Mouse (Mus musculus) CH12.LX (cell line): Measurements from ENCODE around the gene Col9a2. TPM values are rescaled to one million over a fixed set of nuclear protein-coding genes. Genes with fewer than 3 reads are reported as not detected.

ENCODE experiments used
- DNase-seq: peaks from one replicate; pipeline ENCODE4 v3.0.0-alpha.2; 2013; ENCODE audit errors: extremely low read depth
- H3K27ac ChIP-seq: 2 replicates; pipeline ENCODE4 v1.5.1; 2012; ENCODE audit warnings: low read depth, mild to moderate bottlenecking, control low read depth, moderate library complexity; ENCODE audit not compliant: insufficient read depth
- H3K27me3 ChIP-seq: replicated peaks from 2 replicates; pipeline ENCODE3; 2012; ENCODE audit warnings: inconsistent platforms
- H3K36me3 ChIP-seq, 2 experiments: replicated peaks in 1 of 2; 2 replicates each; pipeline versions ENCODE3 to v1.6.1; 2012; ENCODE audit warnings: inconsistent platforms in 1 of 2, low read length in 1 of 2, mild to moderate bottlenecking in 1 of 2, mixed read lengths in 1 of 2, moderate library complexity in 1 of 2; ENCODE audit not compliant: control insufficient read depth in 1 of 2, insufficient read depth in 1 of 2
- H3K4me1 ChIP-seq, 2 experiments: 2 replicates each; pipeline ENCODE4 v1.6.1; 2012; ENCODE audit warnings: inconsistent platforms in 1 of 2, moderate library complexity in 1 of 2; ENCODE audit not compliant: insufficient read depth in 2 of 2, control insufficient read depth in 1 of 2
- H3K4me2 ChIP-seq: 2 replicates; pipeline ENCODE4 v1.6.1; 2012; ENCODE audit warnings: low read depth, mild to moderate bottlenecking, control low read depth; ENCODE audit not compliant: poor library complexity, insufficient read depth, severe bottlenecking
- H3K4me3 ChIP-seq, 3 experiments: fragments of 150-350 bp in 1 of 3; sonication (generic) in 1 of 3; replicated peaks in 1 of 3; 2 replicates each; pipeline versions ENCODE3 to v1.5.1; 2011 to 2012; ENCODE audit warnings: low read depth in 2 of 3, low read length in 2 of 3, mild to moderate bottlenecking in 2 of 3, moderate library complexity in 2 of 3, control low read depth in 1 of 3, improper control_type of control experiment in 1 of 3, inconsistent platforms in 1 of 3, mixed read lengths in 1 of 3; ENCODE audit not compliant: poor library complexity in 1 of 3
- H3K79me2 ChIP-seq: replicated peaks from 2 replicates; pipeline ENCODE4 v1.6.1; 2012; ENCODE audit warnings: mild to moderate bottlenecking, moderate library complexity; ENCODE audit not compliant: control insufficient read depth, poor library complexity, insufficient read depth, severe bottlenecking; ENCODE audit errors: extremely low read depth
- H3K9ac ChIP-seq: 2 replicates; pipeline ENCODE4 v1.6.1; 2012; ENCODE audit warnings: low read depth, mild to moderate bottlenecking, control low read depth, moderate library complexity; ENCODE audit not compliant: insufficient read depth
- H3K9me3 ChIP-seq: replicated peaks from 2 replicates; pipeline ENCODE3; 2012; ENCODE audit warnings: low read length, inconsistent platforms, mixed read lengths
- BHLHE40 ChIP-seq: IDR thresholded peaks from 2 replicates; pipeline ENCODE4 v1.6.1; 2011; ENCODE audit warnings: mild to moderate bottlenecking, low read depth, low read length, improper control_type of control experiment
- CTCF ChIP-seq, 2 experiments: IDR thresholded peaks in 1 of 2; conservative IDR thresholded peaks in 1 of 2; 2 replicates each; pipeline ENCODE4 v1.5.1; 2011 to 2012; ENCODE audit warnings: low read depth in 2 of 2, low read length in 2 of 2, improper control_type of control experiment in 1 of 2, inconsistent platforms in 1 of 2, mild to moderate bottlenecking in 1 of 2, moderate library complexity in 1 of 2
- ELF1 ChIP-seq: IDR thresholded peaks from 2 replicates; pipeline ENCODE4 v1.6.1; 2014; ENCODE audit warnings: low read depth, mild to moderate bottlenecking, inconsistent platforms, low read length, improper control_type of control experiment
- EP300 ChIP-seq: IDR thresholded peaks from 2 replicates; pipeline ENCODE4 v1.6.1; 2011; ENCODE audit warnings: low read length, improper control_type of control experiment
- ETS1 ChIP-seq: conservative IDR thresholded peaks from 2 replicates; pipeline ENCODE4 v1.6.1; 2012; ENCODE audit warnings: low read depth, mild to moderate bottlenecking, inconsistent platforms, low read length, improper control_type of control experiment, moderate library complexity
- HCFC1 ChIP-seq: IDR thresholded peaks from 2 replicates; pipeline ENCODE4 v1.6.1; 2012; ENCODE audit warnings: low read depth, mild to moderate bottlenecking, inconsistent platforms, low read length, improper control_type of control experiment
- IRF4 ChIP-seq: IDR thresholded peaks from 2 replicates; pipeline ENCODE4 v1.6.1; 2014; ENCODE audit warnings: low read depth, mild to moderate bottlenecking, inconsistent platforms, low read length, improper control_type of control experiment
- MAFK ChIP-seq: IDR thresholded peaks from 2 replicates; pipeline ENCODE4 v1.6.1; 2011; ENCODE audit warnings: low read length, improper control_type of control experiment; ENCODE audit not compliant: insufficient replicate concordance
- MAX ChIP-seq: IDR thresholded peaks from 2 replicates; pipeline ENCODE4 v1.6.1; 2011; ENCODE audit warnings: low read length, improper control_type of control experiment
- MAZ ChIP-seq: IDR thresholded peaks from 2 replicates; pipeline ENCODE4 v1.6.1; 2012; ENCODE audit warnings: low read depth, mild to moderate bottlenecking, inconsistent platforms, low read length, improper control_type of control experiment, moderate library complexity
- MEF2A ChIP-seq: IDR thresholded peaks from 2 replicates; pipeline ENCODE4 v1.6.1; 2014; ENCODE audit warnings: low read depth, mild to moderate bottlenecking, inconsistent platforms, low read length, improper control_type of control experiment, borderline replicate concordance
- MXI1 ChIP-seq: IDR thresholded peaks from 2 replicates; pipeline ENCODE4 v1.6.1; 2011; ENCODE audit warnings: mild to moderate bottlenecking, low read depth, low read length, improper control_type of control experiment
- MYC ChIP-seq: IDR thresholded peaks from 2 replicates; pipeline ENCODE4 v1.6.1; 2011; ENCODE audit warnings: low read depth, mild to moderate bottlenecking, improper control_type of control experiment, low read length
- POLR2A ChIP-seq: IDR thresholded peaks from 2 replicates; pipeline ENCODE4 v1.6.1; 2011; ENCODE audit warnings: low read depth, mild to moderate bottlenecking, improper control_type of control experiment, low read length
- TBP ChIP-seq: conservative IDR thresholded peaks from 2 replicates; pipeline ENCODE4 v1.6.1; 2011; ENCODE audit warnings: low read depth, low read length, improper control_type of control experiment
- TCF12 ChIP-seq: IDR thresholded peaks from 2 replicates; pipeline ENCODE4 v1.6.1; 2014; ENCODE audit warnings: low read depth, mild to moderate bottlenecking, inconsistent platforms, low read length, improper control_type of control experiment
- UBTF ChIP-seq: IDR thresholded peaks from 2 replicates; pipeline ENCODE4 v1.6.1; 2012; ENCODE audit warnings: low read depth, mild to moderate bottlenecking, inconsistent platforms, low read length, improper control_type of control experiment, moderate library complexity
- USF1 ChIP-seq: IDR thresholded peaks from 2 replicates; pipeline ENCODE4 v1.6.1; 2014; ENCODE audit warnings: low read depth, mild to moderate bottlenecking, inconsistent platforms, low read length, improper control_type of control experiment
- ZC3H11A ChIP-seq: IDR thresholded peaks from 2 replicates; pipeline ENCODE4 v1.6.1; 2012; ENCODE audit warnings: low read depth, mild to moderate bottlenecking, inconsistent platforms, low read length, improper control_type of control experiment
- ZNF384 ChIP-seq: IDR thresholded peaks from 2 replicates; pipeline ENCODE4 v1.6.1; 2012; ENCODE audit warnings: low read depth, low read length, improper control_type of control experiment, inconsistent platforms
- dilution Hi-C: fragments of 300-500 bp; cut with MboI; formaldehyde crosslinking; loops from 2 replicates; pipeline ENCODE4 v1.14.3; 2020; ENCODE audit warnings: low sequenced_read_pairs; ENCODE audit not compliant: extremely low pct_unique_long_range_greater_than_20kb, extremely low pct_ligation_motif_present
- in situ Hi-C: fragments of 300-500 bp; cut with MboI; formaldehyde crosslinking; loops from 3 replicates; pipeline ENCODE4 v1.14.3; 2019; ENCODE audit warnings: low sequenced_read_pairs, low pct_ligation_motif_present, low pct_unique_long_range_greater_than_20kb, mixed read lengths
- polyA plus RNA-seq: library from polyadenylated mRNA; unstranded; fragments of >175 nt; gene quantifications from 2 replicates; pipeline ENCODE4 v1.2.1, GENCODE M21; 2012; ENCODE audit warnings: low read depth; ENCODE audit not compliant: insufficient read length
- total RNA-seq, 2 experiments: library from RNA; depleted of rRNA; stranded (reverse); fragments of 300-350 nt in 1 of 2; fragments of >200 nt in 1 of 2; gene quantifications; 2 replicates each; pipeline ENCODE4 v1.2.3; 2012 to 2014

The Col9a2 gene
- total and polyA plus RNA-seq, 3 experiments: not detected

GRCm38 (mm10) chr4:121023941-121024340 lies 15.2 kb upstream of the Col9a2 start:
- H3K4me1 ChIP-seq: peaks cover 15 to 48% of the 10 kb centered on the region in 2 experiments
- H3K79me2 ChIP-seq: no peaks in the 10 kb centered on the region
- TF ChIP-seq IRF4 (peak; percentile 52; the same call in 1 of the 2 replicates), UBTF (no peak), CTCF (conservative IDR thresholded peaks at IDR 0.05 in 1 of 2, IDR thresholded peaks at IDR 0.05 in 1 of 2; ENCODE audit: low read depth in 2 of 2, low read length in 2 of 2) (no peak), ZNF384 (no peak), ZC3H11A (no peak), EP300 (peak; percentile 69), TCF12 (peak; percentile 46; the same call in 1 of the 2 replicates), BHLHE40 (peak; percentile 66; the same call in 1 of the 2 replicates), USF1 (no peak), POLR2A (no peak), ETS1 (peak; percentile 59), ELF1 (peak; percentile 70), MAX (peak; percentile 36; the same call in 1 of the 2 replicates), TBP (no peak)
- no peak overlapping the region for H3K4me3 ChIP-seq
- no peaks in the 10 kb centered on the region for H3K9me3 ChIP-seq
- in situ Hi-C loops: no loop called here
- no peak overlapping the region for H3K9ac ChIP-seq
- peak overlapping the region; percentile 34; the same call in 1 of the 2 replicates for H3K4me2 ChIP-seq
- DNase-seq: peak; percentile 68
- H3K36me3 ChIP-seq: no peaks in the 10 kb centered on the region
- no peaks in the 10 kb centered on the region for H3K27me3 ChIP-seq
- H3K27ac ChIP-seq: peak overlapping the region; percentile 8; the same call in 1 of the 2 replicates
- dilution Hi-C loops: no loop called here

- H3K9me3 ChIP-seq: no peaks in the 10 kb centered on the region
- TF ChIP-seq MAFK (no peak), ZC3H11A (no peak), TCF12 (no peak), ETS1 (no peak), HCFC1 (no peak), MAZ (no peak), MYC (no peak), MEF2A (no peak), TBP (no peak), MXI1 (no peak)
- H3K79me2 ChIP-seq: no peaks in the 10 kb centered on the region
- H3K27me3 ChIP-seq: no peaks in the 10 kb centered on the region
- DNase-seq: no peak
- no peak overlapping the region for H3K9ac ChIP-seq
- H3K27ac ChIP-seq: no peak overlapping the region
- no peak overlapping the region for H3K4me2 ChIP-seq
- peaks cover 17 to 58% of the 10 kb centered on the region in 2 experiments for H3K4me1 ChIP-seq
- in situ Hi-C loops (loop anchor here (5.0 kb wide), 1 partner anchor 38 kb away; no protein-coding TSS in a partner anchor), dilution Hi-C loops (no loop called here)
- no peak overlapping the region for H3K4me3 ChIP-seq
- no peaks in the 10 kb centered on the region for H3K36me3 ChIP-seq
Measured at GRCm38 (mm10) chr4:121025681-121026080, 13.5 kb upstream of the Col9a2 start.
